Mouse (Mus musculus) MEL (cell line): Measurements from ENCODE around the gene Elavl4. TPM values are rescaled to one million over a fixed set of nuclear protein-coding genes. Genes with fewer than 3 reads are reported as not detected.

ENCODE experiments used
- DNase-seq: peaks from one replicate; pipeline ENCODE4 v3.0.0; 2011; ENCODE audit warnings: low read depth, low spot score
- H3K27ac ChIP-seq: 2 replicates; pipeline ENCODE4 v1.5.1; 2012; ENCODE audit warnings: low read depth, mild to moderate bottlenecking, control low read depth, low read length, moderate library complexity; ENCODE audit not compliant: control insufficient read depth
- H3K27me3 ChIP-seq, 2 experiments: fragments of 150-350 bp in 1 of 2; sonication (generic) in 1 of 2; 2 replicates each; pipeline ENCODE4 v1.6.1; 2012; ENCODE audit warnings: low read length in 2 of 2, mild to moderate bottlenecking in 2 of 2, improper control_type of control experiment in 1 of 2, moderate library complexity in 1 of 2; ENCODE audit not compliant: insufficient read depth in 2 of 2, control insufficient read depth in 1 of 2
- H3K36me3 ChIP-seq, 2 experiments: 2 replicates each; pipeline ENCODE4 v1.6.1; 2012 to 2014; ENCODE audit warnings: low read length in 2 of 2, improper control_type of control experiment in 1 of 2, inconsistent platforms in 1 of 2, mild to moderate bottlenecking in 1 of 2; ENCODE audit not compliant: insufficient read depth in 2 of 2, control insufficient read depth in 1 of 2
- H3K4me1 ChIP-seq, 2 experiments: fragments of 150-350 bp in 1 of 2; sonication (generic) in 1 of 2; 2 replicates each; pipeline ENCODE4 v1.6.1; 2012; ENCODE audit warnings: low read length in 2 of 2, improper control_type of control experiment in 1 of 2, mild to moderate bottlenecking in 1 of 2; ENCODE audit not compliant: insufficient read depth in 2 of 2, control insufficient read depth in 1 of 2
- H3K4me3 ChIP-seq, 2 experiments: fragments of 150-350 bp in 1 of 2; sonication (generic) in 1 of 2; 2 replicates each; pipeline ENCODE4 v1.5.1; 2012; ENCODE audit warnings: low read depth in 2 of 2, low read length in 2 of 2, mild to moderate bottlenecking in 2 of 2, moderate library complexity in 2 of 2, control low read depth in 1 of 2, improper control_type of control experiment in 1 of 2; ENCODE audit not compliant: control insufficient read depth in 1 of 2, insufficient read depth in 1 of 2
- H3K79me2 ChIP-seq: 2 replicates; pipeline ENCODE4 v1.6.1; 2012; ENCODE audit warnings: mild to moderate bottlenecking, low read length, moderate library complexity; ENCODE audit not compliant: control insufficient read depth, poor library complexity, insufficient read depth
- H3K9ac ChIP-seq: 2 replicates; pipeline ENCODE4 v1.6.1; 2012; ENCODE audit warnings: low read depth, mild to moderate bottlenecking, control low read depth, low read length, moderate library complexity; ENCODE audit not compliant: control insufficient read depth, poor library complexity, severe bottlenecking
- H3K9me3 ChIP-seq: fragments of 150-350 bp; sonication (generic); replicated peaks from 2 replicates; pipeline ENCODE4 v1.6.1; 2012; ENCODE audit warnings: mild to moderate bottlenecking, low read length, improper control_type of control experiment, moderate library complexity; ENCODE audit not compliant: insufficient read depth
- BHLHE40 ChIP-seq: IDR thresholded peaks from 2 replicates; pipeline ENCODE4 v1.6.1; 2012; ENCODE audit warnings: low read depth, mild to moderate bottlenecking, inconsistent platforms, low read length, improper control_type of control experiment, borderline replicate concordance
- CHD2 ChIP-seq: IDR thresholded peaks from 2 replicates; pipeline ENCODE4 v1.6.1; 2011; ENCODE audit warnings: low read length, improper control_type of control experiment
- CTCF ChIP-seq, 3 experiments: IDR thresholded peaks in 2 of 3; conservative IDR thresholded peaks in 1 of 3; 2 replicates each; pipeline ENCODE4 v1.5.1; 2011 to 2012; ENCODE audit warnings: low read length in 3 of 3, low read depth in 2 of 3, mild to moderate bottlenecking in 2 of 3, improper control_type of control experiment in 1 of 3, inconsistent platforms in 1 of 3, mixed read lengths in 1 of 3, moderate library complexity in 1 of 3; ENCODE audit not compliant: control insufficient read depth in 1 of 3, insufficient read depth in 1 of 3, poor library complexity in 1 of 3, severe bottlenecking in 1 of 3
- E2F4 ChIP-seq: IDR thresholded peaks from 2 replicates; pipeline ENCODE4 v1.6.1; 2011; ENCODE audit warnings: low read depth, low read length, improper control_type of control experiment, borderline replicate concordance
- ETS1 ChIP-seq: IDR thresholded peaks from 2 replicates; pipeline ENCODE4 v1.6.1; 2012; ENCODE audit warnings: low read depth, mild to moderate bottlenecking, inconsistent platforms, low read length, improper control_type of control experiment, moderate library complexity
- GATA1 ChIP-seq: IDR thresholded peaks from 2 replicates; pipeline ENCODE4 v1.6.1; 2011; ENCODE audit warnings: low read depth, low read length, improper control_type of control experiment
- HCFC1 ChIP-seq: IDR thresholded peaks from 2 replicates; pipeline ENCODE4 v1.6.1; 2012; ENCODE audit warnings: low read depth, mild to moderate bottlenecking, inconsistent platforms, low read length, improper control_type of control experiment, moderate library complexity
- JUND ChIP-seq: IDR thresholded peaks from 2 replicates; pipeline ENCODE4 v1.6.1; 2011; ENCODE audit warnings: low read depth, mild to moderate bottlenecking, improper control_type of control experiment, low read length
- KAT2A ChIP-seq: conservative IDR thresholded peaks from 2 replicates; pipeline ENCODE4 v1.6.1; 2012; ENCODE audit warnings: low read depth, low read length, improper control_type of control experiment, inconsistent platforms
- MAX ChIP-seq: IDR thresholded peaks from 2 replicates; pipeline ENCODE4 v1.6.1; 2011; ENCODE audit warnings: low read length, improper control_type of control experiment
- MAZ ChIP-seq: IDR thresholded peaks from 2 replicates; pipeline ENCODE4 v1.6.1; 2012; ENCODE audit warnings: low read depth, mild to moderate bottlenecking, inconsistent platforms, low read length, improper control_type of control experiment
- MEF2A ChIP-seq: IDR thresholded peaks from 2 replicates; pipeline ENCODE4 v1.6.1; 2014; ENCODE audit warnings: low read depth, mild to moderate bottlenecking, inconsistent platforms, low read length, improper control_type of control experiment; ENCODE audit not compliant: poor library complexity, insufficient replicate concordance, severe bottlenecking; ENCODE audit errors: extremely low read depth
- MXI1 ChIP-seq: IDR thresholded peaks from 2 replicates; pipeline ENCODE4 v1.6.1; 2011; ENCODE audit warnings: mild to moderate bottlenecking, low read depth, low read length, improper control_type of control experiment
- NELFE ChIP-seq: IDR thresholded peaks from 2 replicates; pipeline ENCODE4 v1.6.1; 2011; ENCODE audit warnings: low read depth, low read length, improper control_type of control experiment
- POLR2A ChIP-seq, 2 experiments: IDR thresholded peaks; 2 replicates each; pipeline ENCODE4 v1.6.1; 2011 to 2012; ENCODE audit warnings: low read length in 2 of 2, mild to moderate bottlenecking in 2 of 2, control low read depth in 1 of 2, improper control_type of control experiment in 1 of 2, low read depth in 1 of 2, moderate library complexity in 1 of 2; ENCODE audit not compliant: control insufficient read depth in 1 of 2, insufficient read depth in 1 of 2, poor library complexity in 1 of 2
- POLR2AphosphoS2 ChIP-seq: IDR thresholded peaks from 2 replicates; pipeline ENCODE4 v1.6.1; 2011; ENCODE audit warnings: low read length, improper control_type of control experiment
- POLR2AphosphoS5 ChIP-seq: IDR thresholded peaks from 2 replicates; pipeline ENCODE4 v1.6.1; 2012; ENCODE audit warnings: low read depth, borderline replicate concordance, mild to moderate bottlenecking, inconsistent platforms, low read length, moderate library complexity, mixed read lengths
- RCOR1 ChIP-seq: IDR thresholded peaks from 2 replicates; pipeline ENCODE4 v1.6.1; 2012; ENCODE audit warnings: low read depth, mild to moderate bottlenecking, inconsistent platforms, low read length, improper control_type of control experiment
- SIN3A ChIP-seq: IDR thresholded peaks from 2 replicates; pipeline ENCODE4 v1.6.1; 2012; ENCODE audit warnings: low read length, improper control_type of control experiment, inconsistent platforms
- USF1 ChIP-seq: IDR thresholded peaks from 2 replicates; pipeline ENCODE4 v1.6.1; 2014; ENCODE audit warnings: low read depth, mild to moderate bottlenecking, inconsistent platforms, low read length, improper control_type of control experiment, moderate library complexity
- ZC3H11A ChIP-seq: IDR thresholded peaks from 2 replicates; pipeline ENCODE4 v1.6.1; 2012; ENCODE audit warnings: low read depth, mild to moderate bottlenecking, inconsistent platforms, low read length, improper control_type of control experiment
- ZKSCAN1 ChIP-seq: IDR thresholded peaks from 2 replicates; pipeline ENCODE4 v1.6.1; 2012; ENCODE audit warnings: low read depth, mild to moderate bottlenecking, inconsistent platforms, low read length, improper control_type of control experiment, moderate library complexity
- ZMIZ1 ChIP-seq: IDR thresholded peaks from 2 replicates; pipeline ENCODE4 v1.6.1; 2012; ENCODE audit warnings: low read depth, mild to moderate bottlenecking, inconsistent platforms, low read length, improper control_type of control experiment, moderate library complexity
- ZNF384 ChIP-seq: IDR thresholded peaks from 2 replicates; pipeline ENCODE4 v1.6.1; 2012; ENCODE audit warnings: low read depth, mild to moderate bottlenecking, inconsistent platforms, low read length, improper control_type of control experiment
- polyA plus RNA-seq, 2 experiments: library from polyadenylated mRNA; stranded (reverse) in 1 of 2; unstranded in 1 of 2; fragments of >175 nt in 1 of 2; fragments of >200 nt in 1 of 2; gene quantifications; 2 replicates each; pipeline versions ENCODE4 v1.2.1 to v1.2.4; 2012; ENCODE audit warnings: low replicate concordance in 2 of 2, low read depth in 1 of 2; ENCODE audit not compliant: insufficient read length in 2 of 2, insufficient read depth in 1 of 2, missing spikeins in 1 of 2
- total RNA-seq: library from RNA; depleted of rRNA; stranded (reverse); fragments of 300-350 nt; gene quantifications from 2 replicates; pipeline ENCODE4 v1.2.3, GENCODE M21; 2012

Elavl4 gene
- total and polyA plus RNA-seq, 3 experiments, result not detected

- no peaks in the 10 kb centered on the region for H3K4me1 ChIP-seq
- H3K27ac ChIP-seq, result no peak overlapping the region
- no peaks in the 10 kb centered on the region for H3K27me3 ChIP-seq
- H3K9me3 ChIP-seq, result no peaks in the 10 kb centered on the region
- no peaks in the 10 kb centered on the region for H3K36me3 ChIP-seq
- no peak overlapping the region for H3K4me3 ChIP-seq
- TF ChIP-seq BHLHE40 (no peak), ZMIZ1 (no peak), ZKSCAN1 (no peak), POLR2AphosphoS5 (no peak), POLR2AphosphoS2 (no peak), POLR2A (IDR thresholded peaks at IDR 0.05; ENCODE audit: control insufficient read depth in 1 of 2, insufficient read depth in 1 of 2, low read depth in 1 of 2, low read length in 2 of 2, poor library complexity in 1 of 2) (no peak), RCOR1 (no peak), JUND (no peak), E2F4 (no peak), GATA1 (no peak), MEF2A (no peak), CTCF (IDR thresholded peaks at IDR 0.05 in 2 of 3, conservative IDR thresholded peaks at IDR 0.05 in 1 of 3; ENCODE audit: control insufficient read depth in 1 of 3, insufficient read depth in 1 of 3, low read depth in 2 of 3, low read length in 3 of 3, poor library complexity in 1 of 3, severe bottlenecking in 1 of 3) (no peak), CHD2 (no peak), KAT2A (no peak), MXI1 (no peak), ZNF384 (no peak), SIN3A (no peak), MAZ (no peak)
- no peaks in the 10 kb centered on the region for H3K79me2 ChIP-seq
- no peak overlapping the region for H3K9ac ChIP-seq
- DNase-seq, result no peak
Observed at GRCm38 (mm10) chr4:110177263-110177662, 174.4 kb downstream of the Elavl4 start.

- H3K9ac ChIP-seq, result no peak overlapping the region
- TF ChIP-seq ZMIZ1, result no peak
- no peak for TF ChIP-seq MAX
- TF ChIP-seq NELFE, result no peak
- no peak for TF ChIP-seq BHLHE40
- TF ChIP-seq POLR2AphosphoS5, result no peak
- TF ChIP-seq RCOR1, result no peak
- TF ChIP-seq USF1, result no peak
- TF ChIP-seq POLR2A (IDR thresholded peaks at IDR 0.05; ENCODE audit: control insufficient read depth in 1 of 2, insufficient read depth in 1 of 2, low read depth in 1 of 2, low read length in 2 of 2, poor library complexity in 1 of 2), result no peak
- TF ChIP-seq SIN3A, result no peak
- no peak for TF ChIP-seq HCFC1
- no peak for TF ChIP-seq ZKSCAN1
- TF ChIP-seq CTCF (IDR thresholded peaks at IDR 0.05 in 2 of 3, conservative IDR thresholded peaks at IDR 0.05 in 1 of 3; ENCODE audit: control insufficient read depth in 1 of 3, insufficient read depth in 1 of 3, low read depth in 2 of 3, low read length in 3 of 3, poor library complexity in 1 of 3, severe bottlenecking in 1 of 3), result no peak
- TF ChIP-seq MAZ, result no peak
- no peak for TF ChIP-seq ZC3H11A
- TF ChIP-seq ETS1, result no peak
- H3K9me3 ChIP-seq, result no peaks in the 10 kb centered on the region
- H3K36me3 ChIP-seq, result no peaks in the 10 kb centered on the region
- no peaks in the 10 kb centered on the region for H3K4me1 ChIP-seq
- no peak for DNase-seq
- no peaks in the 10 kb centered on the region for H3K27me3 ChIP-seq
- H3K4me3 ChIP-seq, result no peak overlapping the region
- H3K79me2 ChIP-seq, result no peaks in the 10 kb centered on the region
- H3K27ac ChIP-seq, result no peak overlapping the region
Observed at GRCm38 (mm10) chr4:110172028-110172427, 179.7 kb downstream of the Elavl4 start.
